Comparison of ENCODE assay signal across 24 mouse cellular contexts in genomic region chr5:12714894-12715293, GRCm38 (mm10).
A peak's percentile ranks its signal among the peaks of the same experiment; 100 is the strongest.
DNase-seq lines count a peak whose midpoint lies in the region; ATAC-seq and TF ChIP-seq lines count a peak whose summit lies in the region.
"Had no signal": no experiment of that assay in that cellular context is flagged by ENCODE, and none has a peak within 500 bp of the region (broad histone marks: within the 10 kb centered on the region; RNA-seq: fewer than 3 reads in every experiment).

No protein-coding gene starts in this region.

- no peaks in the 10 kb centered on the region for H3K36me3 ChIP-seq in forebrain, embryonic 13.5 days (ENCODE audit: poor library complexity, severe bottlenecking)
- H3K36me3 ChIP-seq in forebrain, embryonic 10.5 days (replicated peaks): peaks cover 4% of the 10 kb centered on the region; the same call in 1 of the 2 replicates
- H3K36me3 ChIP-seq in forebrain, postnatal 0 days (ENCODE audit: insufficient read depth): no peaks in the 10 kb centered on the region
- H3K36me3 ChIP-seq: G1E; hindbrain, embryonic 12.5 days; hindbrain, embryonic 15.5 days had no signal

- no peak overlapping the region for H3K27ac ChIP-seq in forebrain, embryonic 13.5 days
- no peak overlapping the region for H3K27ac ChIP-seq in forebrain, embryonic 10.5 days
- H3K27ac ChIP-seq in forebrain, postnatal 0 days (ENCODE audit: low read depth, low read length): no peak overlapping the region
- H3K27ac ChIP-seq: gastrocnemius, adult 2 months; hindbrain, embryonic 12.5 days; hindbrain, embryonic 15.5 days had no signal

- H3K9me3 ChIP-seq in forebrain, embryonic 13.5 days (replicated peaks): peaks cover 8% of the 10 kb centered on the region
- peaks cover 8% of the 10 kb centered on the region for H3K9me3 ChIP-seq in forebrain, embryonic 10.5 days
- peaks cover 6% of the 10 kb centered on the region; the same call in 1 of the 2 replicates for H3K9me3 ChIP-seq in forebrain, postnatal 0 days (ENCODE audit: low read length)
- H3K9me3 ChIP-seq: G1E had no signal

- no peak overlapping the region for H3K9ac ChIP-seq in forebrain, embryonic 13.5 days
- no peak overlapping the region for H3K9ac ChIP-seq in forebrain, postnatal 0 days
- H3K9ac ChIP-seq: hindbrain, embryonic 12.5 days; hindbrain, embryonic 15.5 days had no signal

- no peaks in the 10 kb centered on the region for H3K4me1 ChIP-seq in forebrain, embryonic 13.5 days
- no peaks in the 10 kb centered on the region for H3K4me1 ChIP-seq in forebrain, embryonic 10.5 days
- H3K4me1 ChIP-seq in forebrain, postnatal 0 days (ENCODE audit: insufficient read depth): no peaks in the 10 kb centered on the region
- H3K4me1 ChIP-seq: hindbrain, embryonic 12.5 days; hindbrain, embryonic 15.5 days had no signal

- TF ChIP-seq POLR2A in brain, embryonic 14.5 days (IDR thresholded peaks at IDR 0.05; ENCODE audit: borderline replicate concordance, extremely low read depth, insufficient read depth, insufficient read length, poor library complexity, severe bottlenecking): no peak

- no peak for TF ChIP-seq CTCF in brain, embryonic 14.5 days (IDR thresholded peaks at IDR 0.05; ENCODE audit: borderline replicate concordance, extremely low read depth, insufficient read depth, insufficient read length)
- TF ChIP-seq CTCF in forebrain, postnatal 0 days (IDR thresholded peaks at IDR 0.05; ENCODE audit: low read depth): no peak

- WGBS in forebrain, embryonic 13.5 days: 73% methylated on average over 3 of the region's 3 CpGs
- WGBS in forebrain, embryonic 10.5 days: 89% methylated on average over 3 of the region's 3 CpGs
- WGBS in forebrain, postnatal 0 days: 63% methylated on average over 3 of the region's 3 CpGs

- ATAC-seq in forebrain, embryonic 13.5 days: peak; percentile 63; the same call in 1 of the 2 replicates
- ATAC-seq in frontal cortex, adult (ENCODE audit: low TSS enrichment): peak; percentile 89
- no peak for ATAC-seq in forebrain, postnatal 0 days
- ATAC-seq: intestine, postnatal 0 days; Patski had no signal

- no peak overlapping the region for H3K4me3 ChIP-seq in forebrain, embryonic 13.5 days
- H3K4me3 ChIP-seq in forebrain, embryonic 10.5 days: no peak overlapping the region
- H3K4me3 ChIP-seq in forebrain, postnatal 0 days (ENCODE audit: low read depth, low read length): no peak overlapping the region
- H3K4me3 ChIP-seq: gastrocnemius, adult 2 months; hindbrain, embryonic 12.5 days; hindbrain, embryonic 15.5 days had no signal

- no peak overlapping the region for H3K4me2 ChIP-seq in forebrain, embryonic 13.5 days
- no peak overlapping the region for H3K4me2 ChIP-seq in forebrain, postnatal 0 days (ENCODE audit: low read depth)
- H3K4me2 ChIP-seq: heart, embryonic 11.5 days; hindbrain, embryonic 12.5 days; hindbrain, embryonic 15.5 days had no signal

- no peaks in the 10 kb centered on the region for H3K27me3 ChIP-seq in forebrain, embryonic 13.5 days
- no peaks in the 10 kb centered on the region for H3K27me3 ChIP-seq in forebrain, embryonic 10.5 days (ENCODE audit: poor library complexity, severe bottlenecking)
- H3K27me3 ChIP-seq in forebrain, postnatal 0 days (ENCODE audit: insufficient read depth, low read length): no peaks in the 10 kb centered on the region
- H3K27me3 ChIP-seq: CH12.LX; hindbrain, embryonic 12.5 days; hindbrain, embryonic 15.5 days; Patski had no signal

- no peak for DNase-seq in forebrain, embryonic 10.5 days (ENCODE audit: extremely low spot score, low spot score)
- DNase-seq in frontal cortex, postnatal 25 days (ENCODE audit: low spot score in 2 of 2): no peak
- DNase-seq in brain, embryonic 14.5 days (ENCODE audit: low read depth): peak; percentile 55
- peak; percentile 18 for DNase-seq in forebrain, postnatal 0 days
- DNase-seq in adrenal gland, postnatal 14 days: no peak
- no peak for DNase-seq in kidney, postnatal 14 days
- DNase-seq: adrenal gland, postnatal 10 days; B cell, adult 2 months; cerebellum, adult 11-12 months; cerebellum, adult 8-10 months; cerebellum, postnatal 14 days; gastrocnemius, adult 2 months; gastrocnemius, postnatal 14 days; heart, adult 11 months; kidney, adult 2 months had no signal

Comparison
In these comparisons a context has a peak if more than half of its experiments do, and no peak if none do; other contexts are left out.
1. DNase-seq: peak in brain, embryonic 14.5 days (single experiment) and forebrain, postnatal 0 days (single experiment); none in forebrain, embryonic 10.5 days (single experiment), frontal cortex, postnatal 25 days (0 of 2), adrenal gland, postnatal 14 days (single experiment) and kidney, postnatal 14 days (single experiment).